Mouse (Mus musculus) neural tube, embryonic 14.5 days (tissue): ENCODE results near the gene Cacna2d1. TPM values are rescaled to one million over a fixed set of nuclear protein-coding genes. Genes with fewer than 3 reads are reported as not detected.

Source experiments
- ATAC-seq: fragments of 200-750 bp; cut with Nextera tagmentation; 2 replicates; pipeline ENCODE4 v1.8.0; 2017; ENCODE audit warnings: low read depth, mild to moderate bottlenecking, moderate TSS enrichment, moderate library complexity
- H3K27ac ChIP-seq: fragments of 300-500 bp; sonication (generic); 2 replicates; pipeline ENCODE4 v1.5.1; 2014; ENCODE audit warnings: low read depth, mild to moderate bottlenecking, control low read depth, low read length, moderate library complexity, mixed read lengths
- H3K27me3 ChIP-seq: fragments of 300-500 bp; sonication (generic); 2 replicates; pipeline ENCODE4 v1.6.1; 2014; ENCODE audit warnings: low read length; ENCODE audit not compliant: control insufficient read depth, insufficient read depth
- H3K36me3 ChIP-seq: fragments of 300-500 bp; sonication (generic); 2 replicates; pipeline ENCODE4 v1.6.1; 2014; ENCODE audit warnings: low read length, mixed read lengths; ENCODE audit not compliant: control insufficient read depth, insufficient read depth
- H3K4me1 ChIP-seq: fragments of 300-500 bp; sonication (generic); 2 replicates; pipeline ENCODE4 v1.6.1; 2014; ENCODE audit warnings: low read length; ENCODE audit not compliant: control insufficient read depth, insufficient read depth
- H3K4me2 ChIP-seq: fragments of 300-500 bp; sonication (generic); 2 replicates; pipeline ENCODE4 v1.6.1; 2014; ENCODE audit warnings: mild to moderate bottlenecking, low read depth, low read length, control low read depth
- H3K4me3 ChIP-seq: fragments of 300-500 bp; sonication (generic); 2 replicates; pipeline ENCODE4 v1.5.1; 2014; ENCODE audit warnings: low read depth, low read length, control low read depth, mixed read lengths
- H3K9ac ChIP-seq: fragments of 300-500 bp; sonication (generic); replicated peaks from 2 replicates; pipeline ENCODE4 v1.6.1; 2014; ENCODE audit warnings: low read depth, mild to moderate bottlenecking, control low read depth, low read length, mixed read lengths
- H3K9me3 ChIP-seq: fragments of 300-500 bp; sonication (generic); 2 replicates; pipeline ENCODE4 v1.6.1; 2016; ENCODE audit warnings: low read length; ENCODE audit not compliant: control insufficient read depth
- WGBS: fragments of 180-500 bp; shearing (Covaris S2); extraction: QIAGEN DNeasy Blood & Tissue Kit; methylation state at CpG from one replicate; pipeline ENCODE4 v1.1.7; 2014; 5-methylcytosine and 5-hydroxymethylcytosine counted together
- polyA plus RNA-seq: library from polyadenylated mRNA; unstranded; fragments of >200 nt; fragmentation: Nextera tagmentation; extraction: Ambion mirVana; gene quantifications from 2 replicates; pipeline ENCODE4 v1.2.1, GENCODE M21; 2014

Gene Cacna2d1
- polyA plus RNA-seq, 1 experiment from 2014 or later, result 59.1 TPM

DNA sequence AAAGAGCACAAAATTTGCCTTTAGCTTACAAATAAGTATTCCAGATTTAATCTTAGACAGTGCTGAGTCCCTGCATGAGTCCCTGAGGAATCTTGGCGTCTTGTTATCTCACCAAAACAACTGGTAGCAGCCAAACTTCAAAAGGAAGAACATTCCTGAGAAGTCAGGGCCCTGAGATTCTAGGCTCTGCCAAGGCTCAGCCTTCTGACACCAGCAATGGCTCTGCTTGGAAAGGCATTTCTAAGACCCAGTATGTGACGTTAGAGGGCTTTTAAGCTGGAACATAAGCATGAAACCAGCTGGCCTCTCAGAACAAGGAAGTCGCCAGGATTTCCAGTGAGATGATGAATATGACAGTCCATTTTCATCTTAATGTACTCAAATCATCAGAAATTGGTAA is 253.4 kb downstream of the Cacna2d1 start:
- Histone ChIP-seq H3K27ac (no peak overlapping the region), H3K4me2 (no peak overlapping the region), H3K4me1 (no peaks in the 10 kb centered on the region), H3K4me3 (no peak overlapping the region), H3K27me3 (no peaks in the 10 kb centered on the region), H3K36me3 (no peaks in the 10 kb centered on the region), H3K9ac (no peak overlapping the region), H3K9me3 (no peaks in the 10 kb centered on the region)
- ATAC-seq, result no peak
- WGBS, result 62% methylated on average over 3 of the region's 3 CpGs

DNA sequence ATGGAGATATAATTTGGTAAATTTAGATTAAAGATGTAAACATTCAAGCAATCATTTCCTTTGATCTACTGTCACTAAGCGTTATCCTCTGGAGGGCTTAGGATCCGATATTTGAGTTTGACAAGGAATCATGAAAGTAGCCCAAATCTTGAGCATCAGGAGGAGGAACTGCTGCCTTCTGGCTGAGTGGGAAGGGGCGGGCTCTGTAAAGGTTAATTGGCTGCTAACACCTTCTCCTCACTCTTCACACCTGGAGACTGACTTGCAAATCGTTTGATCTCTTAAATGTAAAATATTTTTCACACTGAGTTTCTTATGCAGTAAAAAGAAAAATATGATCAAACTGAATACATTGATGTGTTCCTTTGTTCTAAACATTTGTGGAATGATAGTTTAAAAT is 255.4 kb downstream of the Cacna2d1 start:
- no peak for ATAC-seq
- no peak overlapping the region for H3K9ac ChIP-seq
- no peak overlapping the region for H3K4me2 ChIP-seq
- H3K27ac ChIP-seq, result no peak overlapping the region
- 65% methylated on average over 4 of the region's 4 CpGs for WGBS
- no peaks in the 10 kb centered on the region for H3K9me3 ChIP-seq
- no peak overlapping the region for H3K4me3 ChIP-seq
- H3K36me3 ChIP-seq, result no peaks in the 10 kb centered on the region
- H3K4me1 ChIP-seq, result no peaks in the 10 kb centered on the region
- H3K27me3 ChIP-seq, result no peaks in the 10 kb centered on the region

- Histone ChIP-seq H3K4me3 (no peak overlapping the region), H3K9ac (no peak overlapping the region), H3K27ac (no peak overlapping the region), H3K9me3 (no peaks in the 10 kb centered on the region), H3K4me1 (no peaks in the 10 kb centered on the region), H3K27me3 (no peaks in the 10 kb centered on the region), H3K36me3 (no peaks in the 10 kb centered on the region), H3K4me2 (no peak overlapping the region)
- WGBS, result 93% methylated on average over 3 of the region's 3 CpGs
- no peak for ATAC-seq
Measured at GRCm38 (mm10) chr5:16191165-16191564, 256.7 kb downstream of the Cacna2d1 start.

- H3K36me3 ChIP-seq, result no peaks in the 10 kb centered on the region
- no peaks in the 10 kb centered on the region for H3K4me1 ChIP-seq
- ATAC-seq, result peak; percentile 73; the same call in 1 of the 2 replicates
- H3K9ac ChIP-seq, result no peak overlapping the region
- H3K4me3 ChIP-seq, result no peak overlapping the region
- H3K27me3 ChIP-seq, result no peaks in the 10 kb centered on the region
- WGBS, result 41% methylated on average over 2 of the region's 2 CpGs
- H3K27ac ChIP-seq, result no peak overlapping the region
- no peaks in the 10 kb centered on the region for H3K9me3 ChIP-seq
- no peak overlapping the region for H3K4me2 ChIP-seq
Measured at GRCm38 (mm10) chr5:16199816-16200215, 265.3 kb downstream of the Cacna2d1 start.

- H3K27me3 ChIP-seq, result no peaks in the 10 kb centered on the region
- H3K9me3 ChIP-seq, result no peaks in the 10 kb centered on the region
- no peak overlapping the region for H3K27ac ChIP-seq
- no peak overlapping the region for H3K4me2 ChIP-seq
- no peaks in the 10 kb centered on the region for H3K36me3 ChIP-seq
- no peak overlapping the region for H3K4me3 ChIP-seq
- H3K9ac ChIP-seq, result no peak overlapping the region
- 74% methylated on average over 4 of the region's 4 CpGs for WGBS
- no peaks in the 10 kb centered on the region for H3K4me1 ChIP-seq
- ATAC-seq, result no peak
Measured at GRCm38 (mm10) chr5:16221960-16222359, 287.5 kb downstream of the Cacna2d1 start.

GRCm38 (mm10) chr5:16225359-16225758 is 290.9 kb downstream of the Cacna2d1 start:
- Histone ChIP-seq H3K27ac (no peak overlapping the region), H3K4me2 (no peak overlapping the region), H3K9ac (no peak overlapping the region), H3K36me3 (no peaks in the 10 kb centered on the region), H3K4me1 (no peaks in the 10 kb centered on the region), H3K9me3 (no peaks in the 10 kb centered on the region), H3K4me3 (no peak overlapping the region), H3K27me3 (no peaks in the 10 kb centered on the region)
- 39% methylated on average over 2 of the region's 2 CpGs for WGBS
- ATAC-seq, result no peak

- Histone ChIP-seq H3K4me2 (no peak overlapping the region), H3K9ac (no peak overlapping the region), H3K27ac (no peak overlapping the region), H3K9me3 (no peaks in the 10 kb centered on the region), H3K4me1 (no peaks in the 10 kb centered on the region), H3K36me3 (no peaks in the 10 kb centered on the region), H3K27me3 (no peaks in the 10 kb centered on the region), H3K4me3 (no peak overlapping the region)
- 0 out of 2 replicates have a peak, but pooled peaks have one; percentile 44 for ATAC-seq
- 89% methylated on average over 3 of the region's 3 CpGs for WGBS
Measured at GRCm38 (mm10) chr5:16229384-16229783, 294.9 kb downstream of the Cacna2d1 start.

GRCm38 (mm10) chr5:16231477-16231876 is 297.0 kb downstream of the Cacna2d1 start:
- WGBS, result 88% methylated on average over 9 of the region's 9 CpGs
- Histone ChIP-seq H3K9ac (no peak overlapping the region), H3K27ac (no peak overlapping the region), H3K4me1 (0 out of 2 replicates have a peak, but pooled peaks cover 10% of the 10 kb centered on the region), H3K4me3 (no peak overlapping the region), H3K4me2 (no peak overlapping the region), H3K36me3 (no peaks in the 10 kb centered on the region), H3K27me3 (no peaks in the 10 kb centered on the region), H3K9me3 (no peaks in the 10 kb centered on the region)
- no peak for ATAC-seq

DNA sequence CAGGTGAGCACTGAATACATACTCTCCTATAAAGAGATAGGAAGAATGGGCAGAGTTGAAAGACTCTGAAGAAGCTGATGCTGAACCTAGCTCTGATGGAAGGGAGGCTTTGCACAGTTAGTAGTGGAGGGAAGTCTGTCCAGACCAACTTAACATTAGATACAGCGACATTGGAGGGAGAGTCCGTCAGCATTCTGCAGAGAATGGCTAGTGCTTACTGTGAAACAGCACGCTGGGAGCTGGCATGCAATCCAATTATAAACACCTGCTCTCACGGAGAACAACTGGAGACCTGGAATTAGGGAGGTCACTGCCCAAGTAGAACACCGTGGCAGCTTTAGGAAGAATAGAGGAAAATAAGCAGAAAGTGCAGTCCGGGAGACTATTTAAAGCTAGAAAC is 300.4 kb downstream of the Cacna2d1 start:
- Histone ChIP-seq H3K36me3 (no peaks in the 10 kb centered on the region), H3K9me3 (no peaks in the 10 kb centered on the region), H3K9ac (no peak overlapping the region), H3K4me3 (no peak overlapping the region), H3K4me2 (no peak overlapping the region), H3K27me3 (no peaks in the 10 kb centered on the region), H3K27ac (no peak overlapping the region), H3K4me1 (peaks cover 10% of the 10 kb centered on the region; the same call in 1 of the 2 replicates)
- 44% methylated on average over 6 of the region's 6 CpGs for WGBS
- ATAC-seq, result no peak
